7 mouse cellular contexts compared by ENCODE assay signal in the genomic region with DNA sequence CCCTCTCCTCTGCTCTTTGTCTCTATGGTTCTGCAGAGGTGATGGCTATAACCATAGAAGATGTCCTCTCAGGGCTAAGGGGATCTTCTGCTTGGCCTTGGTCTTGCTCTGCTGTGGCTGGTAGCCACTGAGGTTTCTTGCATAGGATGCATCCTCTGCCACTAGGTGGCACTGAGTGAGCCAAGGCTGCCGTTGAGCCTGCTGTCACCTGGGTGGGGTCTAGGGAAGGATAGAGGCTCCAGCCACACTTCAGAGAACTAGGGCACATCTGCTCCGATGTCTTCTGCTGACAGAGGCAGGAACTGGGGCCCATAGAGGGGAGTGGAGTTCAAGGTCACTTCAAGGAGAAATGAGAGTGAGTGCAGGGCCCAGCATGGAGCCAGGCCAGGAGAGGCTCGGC. TPM values are rescaled to one million over a fixed set of nuclear protein-coding genes. Genes with fewer than 3 reads are reported as not detected.
A peak's percentile ranks its signal among the peaks of the same experiment; 100 is the strongest.
DNase-seq lines count a peak whose midpoint lies in the region; ATAC-seq and TF ChIP-seq lines count a peak whose summit lies in the region.

No protein-coding gene starts in this region.

- TF ChIP-seq CTCF in CH12.LX (conservative IDR thresholded peaks at IDR 0.05 in 1 of 2, IDR thresholded peaks at IDR 0.05 in 1 of 2; ENCODE audit: low read depth in 2 of 2, low read length in 2 of 2), result peak; percentile 22 to 86; a peak in 3 of 4 replicates

- TF ChIP-seq RAD21 in CH12.LX (IDR thresholded peaks at IDR 0.05; ENCODE audit: low read depth, low read length), result peak; percentile 69

- DNase-seq in B cell, adult 2 months, result peak; percentile 56
- peak; percentile 65 for DNase-seq in CH12.LX (ENCODE audit: extremely low read depth)
- peak; percentile 56 for DNase-seq in cerebellum, adult 9-11 months
- DNase-seq in layer of hippocampus, postnatal 14 days (ENCODE audit: low spot score in 2 of 2), result peak; percentile 62 to 77
- DNase-seq in mesoderm, embryonic 11.5 days (ENCODE audit: low read depth, low spot score), result peak; percentile 69
- DNase-seq in spleen, postnatal 10 days (ENCODE audit: low spot score in 2 of 2), result peak; percentile 19 to 59

- H3K4me2 ChIP-seq in CH12.LX (ENCODE audit: insufficient read depth, low read depth, poor library complexity, severe bottlenecking), result no peak overlapping the region

- in situ Hi-C loops in CH12.LX (cut with MboI; ENCODE audit: low pct_ligation_motif_present, low pct_unique_long_range_greater_than_20kb, low sequenced_read_pairs), result no loop called here

- H3K27me3 ChIP-seq in CH12.LX (replicated peaks), result peaks cover 29% of the 10 kb centered on the region

- TF ChIP-seq POLR2A in CH12.LX (IDR thresholded peaks at IDR 0.05; ENCODE audit: low read depth, low read length), result no peak

- H3K4me1 ChIP-seq in CH12.LX (ENCODE audit: control insufficient read depth in 1 of 2, insufficient read depth in 2 of 2), result peaks cover 3 to 21% of the 10 kb centered on the region in 2 experiments; a peak in 3 of 4 replicates

- H3K27ac ChIP-seq in CH12.LX (ENCODE audit: insufficient read depth, low read depth), result no peak overlapping the region

- ATAC-seq in granulocyte monocyte progenitor cell, adult 5-6 weeks (replicated peaks; ENCODE audit: poor library complexity, severe bottlenecking), result peak; percentile 46

- no peak for TF ChIP-seq EP300 in CH12.LX (IDR thresholded peaks at IDR 0.05; ENCODE audit: low read length)

- no peak overlapping the region for H3K4me3 ChIP-seq in CH12.LX (replicated peaks in 1 of 3; ENCODE audit: low read depth in 2 of 3, low read length in 2 of 3, poor library complexity in 1 of 3)

- dilution Hi-C loops in CH12.LX (cut with MboI; ENCODE audit: extremely low pct_ligation_motif_present, extremely low pct_unique_long_range_greater_than_20kb, low sequenced_read_pairs), result no loop called here

- no peaks in the 10 kb centered on the region for H3K9me3 ChIP-seq in CH12.LX (replicated peaks; ENCODE audit: low read length)

- no peak overlapping the region for H3K9ac ChIP-seq in CH12.LX (ENCODE audit: insufficient read depth, low read depth)

- H3K36me3 ChIP-seq in CH12.LX (replicated peaks in 1 of 2; ENCODE audit: control insufficient read depth in 1 of 2, insufficient read depth in 1 of 2, low read length in 1 of 2), result no peaks in the 10 kb centered on the region

- H3K79me2 ChIP-seq in CH12.LX (replicated peaks; ENCODE audit: control insufficient read depth, extremely low read depth, insufficient read depth, poor library complexity, severe bottlenecking), result no peaks in the 10 kb centered on the region

TF ChIP-seq in CH12.LX, 34 proteins besides CTCF, POLR2A, EP300 and RAD21:
- no peak for TF ChIP-seq MAX (IDR thresholded peaks at IDR 0.05; ENCODE audit: low read length)
- TF ChIP-seq NRF1 (IDR thresholded peaks at IDR 0.05; ENCODE audit: low read depth, low read length), result no peak
- TF ChIP-seq ZC3H11A (IDR thresholded peaks at IDR 0.05; ENCODE audit: low read depth, low read length), result peak; percentile 20; the same call in 1 of the 2 replicates
- TF ChIP-seq ELF1 (IDR thresholded peaks at IDR 0.05; ENCODE audit: low read depth, low read length), result no peak
- peak; percentile 90 for TF ChIP-seq SMC3 (IDR thresholded peaks at IDR 0.05; ENCODE audit: low read depth, low read length)
- TF ChIP-seq MXI1 (IDR thresholded peaks at IDR 0.05; ENCODE audit: low read depth, low read length), result no peak
- TF ChIP-seq ZNF384 (IDR thresholded peaks at IDR 0.05; ENCODE audit: low read depth, low read length), result no peak
- no peak for TF ChIP-seq MEF2A (IDR thresholded peaks at IDR 0.05; ENCODE audit: borderline replicate concordance, low read depth, low read length)
TF ChIP-seq in CH12.LX: peak in this region for 2.

RNA-seq across cellular contexts. Expression of gene Stra6, which starts 10.5 kb away (rescaled TPM):
- total RNA-seq in CH12.LX (2012; rRNA removed) (0.08 TPM in 1 of 2 replicates, not detected in the other), CH12.LX (2014; rRNA removed) (0.08 TPM in 1 of 2 replicates, not detected in the other)
- polyA plus RNA-seq in CH12.LX (2012; ENCODE audit: insufficient read length, low read depth), result 0.08 and 0.09 TPM in 2 replicates
- total RNA-seq in granulocyte monocyte progenitor cell, adult 5-6 weeks (2014; fragmentation: Nextera tagmentation), result not detected in 2 replicates
- total RNA-seq in granulocyte monocyte progenitor cell, adult 5-6 weeks (2017), result not detected in 2 replicates
- total RNA-seq in layer of hippocampus, postnatal 14 days (2021), result 10 to 100 TPM in 1 of 2 experiments, 1 to 10 TPM in 1; 6.3 to 10.8 TPM

RNA-seq across cellular contexts. Expression of gene Cyp11a1, which starts 46.9 kb away (rescaled TPM):
- total RNA-seq in CH12.LX (2012; rRNA removed) (2.6 and 4.6 TPM in 2 replicates), CH12.LX (2014; rRNA removed) (8.3 and 9.0 TPM in 2 replicates)
- 12.1 and 12.8 TPM in 2 replicates for polyA plus RNA-seq in CH12.LX (2012; ENCODE audit: insufficient read length, low read depth)
- total RNA-seq in granulocyte monocyte progenitor cell, adult 5-6 weeks (2014; fragmentation: Nextera tagmentation), result 0.58 and 7.0 TPM in 2 replicates
- 0.52 and 1.2 TPM in 2 replicates for total RNA-seq in granulocyte monocyte progenitor cell, adult 5-6 weeks (2017)
- total RNA-seq in layer of hippocampus, postnatal 14 days (2021), result 1 to 10 TPM; 1.1 to 2.4 TPM

Comparison
In these comparisons a context has a peak if more than half of its experiments do, and no peak if none do; other contexts are left out.
1. RNA of gene Stra6, which starts 10.5 kb away (total RNA-seq): 6.3 to 10.8 TPM in layer of hippocampus, postnatal 14 days; 0.08 TPM in CH12.LX and not detected in granulocyte monocyte progenitor cell, adult 5-6 weeks; every median in the first group is over 4 times any median in the second.
2. Peak in every context shown above with its lines, with median percentiles within 50 percentile points of each other: DNase-seq.